ENCODE assay signal across 9 mouse cellular contexts in genomic region chr1:180249666-180250440, GRCm38 (mm10). TPM values are rescaled to one million over a fixed set of nuclear protein-coding genes. Genes with fewer than 3 reads are reported as not detected.
DNase-seq lines count a peak whose midpoint lies in the region; ATAC-seq lines count a peak whose summit lies in the region.
"Had no signal": no experiment of that assay in that cellular context is flagged by ENCODE, and none has a peak within 500 bp of the region (broad histone marks: within the 10 kb centered on the region; RNA-seq: fewer than 3 reads in every experiment).

No protein-coding gene starts in this region.

- H3K9ac ChIP-seq in hindbrain, embryonic 15.5 days = no peak overlapping the region

- H3K36me3 ChIP-seq in hindbrain, embryonic 15.5 days = no peaks in the 10 kb centered on the region
- peaks cover 34% of the 10 kb centered on the region for H3K36me3 ChIP-seq in megakaryocyte, embryonic 14.5 days (replicated peaks; ENCODE audit: low read length)

- ATAC-seq in hindbrain, embryonic 15.5 days (ENCODE audit: low FRiP score, low read depth) = peak; percentile 67; the same call in 1 of the 2 replicates

- H3K4me2 ChIP-seq in hindbrain, embryonic 15.5 days = peak overlapping the region; percentile 38

- H3K27ac ChIP-seq in hindbrain, embryonic 15.5 days (replicated peaks) = peak overlapping the region; percentile 42
- H3K27ac ChIP-seq: macrophage had no signal

- peak; percentile 66 for DNase-seq in embryo, embryonic 10 days (ENCODE audit: low spot score)
- DNase-seq in embryo, embryonic 9.5 days (ENCODE audit: extremely low spot score) = no peak
- DNase-seq in cerebellum, postnatal 10 days = peak; percentile 62 to 69
- peak; percentile 86 for DNase-seq in gastrocnemius, postnatal 10 days
- DNase-seq in left cerebral cortex, postnatal 10 days (ENCODE audit: extremely low spot score in 1 of 2, low spot score in 2 of 2) = peak; percentile 59 to 84
- peak; percentile 86 for DNase-seq in skeletal muscle tissue, adult 2 months (ENCODE audit: low read depth, low spot score)

- no peaks in the 10 kb centered on the region for H3K9me3 ChIP-seq in hindbrain, embryonic 15.5 days
- H3K9me3 ChIP-seq in megakaryocyte, embryonic 14.5 days = no peaks in the 10 kb centered on the region

- 20% methylated on average over 20 of the region's 20 CpGs for WGBS in hindbrain, embryonic 15.5 days

- peak overlapping the region; percentile 14; the same call in 1 of the 2 replicates for H3K4me3 ChIP-seq in hindbrain, embryonic 15.5 days
- H3K4me3 ChIP-seq in megakaryocyte, embryonic 14.5 days (replicated peaks) = peak overlapping the region; percentile 80

- no peaks in the 10 kb centered on the region for H3K27me3 ChIP-seq in hindbrain, embryonic 15.5 days
- no peaks in the 10 kb centered on the region for H3K27me3 ChIP-seq in megakaryocyte, embryonic 14.5 days (replicated peaks)

- intact Hi-C loops in left cerebral cortex, postnatal 10 days (cut with DNase I) = loop anchor here (5.0 kb wide), 1 partner anchor 48 kb away; no protein-coding TSS in a partner anchor

- H3K4me1 ChIP-seq in hindbrain, embryonic 15.5 days (replicated peaks) = peaks cover 15% of the 10 kb centered on the region
- peaks cover 93% of the 10 kb centered on the region for H3K4me1 ChIP-seq in megakaryocyte, embryonic 14.5 days

RNA-seq across cellular contexts. Expression of gene Psen2, which starts 13.4 kb away (rescaled TPM):
- total RNA-seq in gastrocnemius, postnatal 10 days (2021) = 10 to 100 TPM; 11.3 to 11.7 TPM
- polyA plus RNA-seq in hindbrain, embryonic 15.5 days (2015; fragmentation: Nextera tagmentation; extraction: Ambion mirVana) = 18.5 and 19.9 TPM in 2 replicates
- total RNA-seq in left cerebral cortex, postnatal 10 days (2021) = 10 to 100 TPM; 21.3 to 21.5 TPM
- polyA plus RNA-seq in megakaryocyte, embryonic 14.5 days (2012; ENCODE audit: insufficient read depth, low replicate concordance) = 36.6 and 38.6 TPM in 2 replicates

RNA-seq across cellular contexts. Expression of gene Coq8a, which starts 50.5 kb away (rescaled TPM):
- total RNA-seq in gastrocnemius, postnatal 10 days (2021) = 100 to 1,000 TPM; 324 to 400 TPM
- 2.3 and 2.6 TPM in 2 replicates for polyA plus RNA-seq in hindbrain, embryonic 15.5 days (2015; fragmentation: Nextera tagmentation; extraction: Ambion mirVana)
- total RNA-seq in left cerebral cortex, postnatal 10 days (2021) = 10 to 100 TPM; 22.7 to 25.8 TPM
- polyA plus RNA-seq in megakaryocyte, embryonic 14.5 days (2012; ENCODE audit: insufficient read depth, low replicate concordance) = 3.1 and 3.4 TPM in 2 replicates

Comparison
In these comparisons a context has a peak if more than half of its experiments do, and no peak if none do; other contexts are left out.
1. RNA of gene Coq8a, which starts 50.5 kb away (total RNA-seq): 324 to 400 TPM in gastrocnemius, postnatal 10 days; 22.7 to 25.8 TPM in left cerebral cortex, postnatal 10 days; every median in the first group is over 10 times any median in the second.